Comparison of ENCODE assay signal across 8 mouse cellular contexts in the genomic region with DNA sequence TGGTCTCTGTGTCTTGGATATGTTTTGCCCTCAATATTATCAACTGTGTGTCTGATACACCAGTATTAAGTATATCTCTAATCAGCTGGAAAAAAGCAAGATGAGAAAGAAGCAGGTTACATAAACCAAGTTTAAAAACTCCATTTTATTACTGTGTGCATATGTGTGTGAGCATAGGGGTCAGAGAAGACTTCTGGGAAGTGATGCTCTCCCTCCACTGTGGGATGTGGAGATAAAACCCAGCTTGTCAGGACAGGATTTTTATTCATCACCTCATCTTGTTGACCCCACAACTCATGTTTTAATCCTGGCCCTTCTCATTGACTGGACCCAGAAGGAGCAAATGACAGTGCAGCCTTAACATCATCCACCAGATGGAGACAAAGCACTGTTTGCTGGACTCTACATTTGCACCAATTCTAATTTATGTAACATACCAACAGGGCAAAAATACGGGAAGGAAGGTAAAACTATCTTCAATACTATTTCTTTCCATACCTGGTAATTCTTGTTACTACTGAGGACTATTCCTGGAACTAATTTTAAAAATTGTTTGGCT.
DNase-seq lines count a peak whose midpoint lies in the region; ATAC-seq lines count a peak whose summit lies in the region.

No protein-coding gene starts in this region.

- no peaks in the 10 kb centered on the region for H3K27me3 ChIP-seq in intestine, embryonic 14.5 days (replicated peaks; ENCODE audit: control insufficient read depth, insufficient read depth, low read length)
- H3K27me3 ChIP-seq in intestine, embryonic 16.5 days (replicated peaks; ENCODE audit: control insufficient read depth, insufficient read depth, low read length), result no peaks in the 10 kb centered on the region
- no peaks in the 10 kb centered on the region for H3K27me3 ChIP-seq in hindbrain, embryonic 13.5 days
- no peaks in the 10 kb centered on the region for H3K27me3 ChIP-seq in midbrain, embryonic 16.5 days (ENCODE audit: control insufficient read depth, insufficient read depth, low read depth, low read length)

- WGBS in intestine, embryonic 14.5 days, result 16% methylated on average over 1 of the region's 1 CpGs
- WGBS in intestine, embryonic 16.5 days, result 12% methylated on average over 1 of the region's 1 CpGs
- 14% methylated on average over 1 of the region's 1 CpGs for WGBS in hindbrain, embryonic 13.5 days
- 10% methylated on average over 1 of the region's 1 CpGs for WGBS in midbrain, embryonic 16.5 days

- peak; percentile 74 for DNase-seq in intestine, embryonic 14.5 days (ENCODE audit: low spot score)
- peak; percentile 84 for DNase-seq in adipocyte (ENCODE audit: low spot score)
- DNase-seq in embryo, embryonic 10 days (ENCODE audit: low spot score), result peak; percentile 79
- DNase-seq in left cerebral cortex, adult 11 months (ENCODE audit: low spot score), result peak; percentile 54

- no peak overlapping the region for H3K4me2 ChIP-seq in intestine, embryonic 14.5 days (ENCODE audit: low read length)
- H3K4me2 ChIP-seq in intestine, embryonic 16.5 days (ENCODE audit: low read depth, low read length), result no peak overlapping the region
- no peak overlapping the region for H3K4me2 ChIP-seq in hindbrain, embryonic 13.5 days
- H3K4me2 ChIP-seq in midbrain, embryonic 16.5 days (ENCODE audit: low read length), result no peak overlapping the region

- no peak overlapping the region for H3K4me3 ChIP-seq in intestine, embryonic 14.5 days (ENCODE audit: low read depth, low read length)
- no peak overlapping the region for H3K4me3 ChIP-seq in intestine, embryonic 16.5 days (ENCODE audit: low read length)
- H3K4me3 ChIP-seq in hindbrain, embryonic 13.5 days, result no peak overlapping the region
- no peak overlapping the region for H3K4me3 ChIP-seq in midbrain, embryonic 16.5 days (ENCODE audit: low read depth, low read length)

- H3K9ac ChIP-seq in intestine, embryonic 14.5 days (ENCODE audit: low read length), result no peak overlapping the region
- no peak overlapping the region for H3K9ac ChIP-seq in intestine, embryonic 16.5 days (ENCODE audit: low read depth, low read length)
- H3K9ac ChIP-seq in hindbrain, embryonic 13.5 days, result no peak overlapping the region
- H3K9ac ChIP-seq in midbrain, embryonic 16.5 days (ENCODE audit: low read depth, low read length), result no peak overlapping the region

- ATAC-seq in intestine, embryonic 14.5 days (replicated peaks; ENCODE audit: low FRiP score, low TSS enrichment, low read depth), result no peak
- no peak for ATAC-seq in intestine, embryonic 16.5 days
- peak; percentile 83 for ATAC-seq in hindbrain, embryonic 13.5 days (ENCODE audit: low FRiP score)
- peak; percentile 85 for ATAC-seq in midbrain, embryonic 16.5 days
- no peak for ATAC-seq in erythroid progenitor cell, adult 5-6 weeks (replicated peaks; ENCODE audit: low FRiP score, poor library complexity, severe bottlenecking)

- no peaks in the 10 kb centered on the region for H3K36me3 ChIP-seq in intestine, embryonic 14.5 days (ENCODE audit: control insufficient read depth, insufficient read depth, low read length)
- no peaks in the 10 kb centered on the region for H3K36me3 ChIP-seq in intestine, embryonic 16.5 days (ENCODE audit: control insufficient read depth, insufficient read depth, low read length)
- H3K36me3 ChIP-seq in hindbrain, embryonic 13.5 days, result no peaks in the 10 kb centered on the region
- H3K36me3 ChIP-seq in midbrain, embryonic 16.5 days (ENCODE audit: control insufficient read depth, insufficient read depth, low read length), result no peaks in the 10 kb centered on the region

- H3K9me3 ChIP-seq in intestine, embryonic 14.5 days (ENCODE audit: control insufficient read depth, low read length), result no peaks in the 10 kb centered on the region
- no peaks in the 10 kb centered on the region for H3K9me3 ChIP-seq in intestine, embryonic 16.5 days (ENCODE audit: control insufficient read depth, low read length)
- no peaks in the 10 kb centered on the region for H3K9me3 ChIP-seq in hindbrain, embryonic 13.5 days
- no peaks in the 10 kb centered on the region for H3K9me3 ChIP-seq in midbrain, embryonic 16.5 days (replicated peaks; ENCODE audit: control insufficient read depth, low read length, poor library complexity, severe bottlenecking)

- no peak overlapping the region for H3K27ac ChIP-seq in intestine, embryonic 14.5 days (ENCODE audit: low read depth)
- no peak overlapping the region for H3K27ac ChIP-seq in intestine, embryonic 16.5 days (ENCODE audit: low read length)
- H3K27ac ChIP-seq in hindbrain, embryonic 13.5 days, result no peak overlapping the region
- no peak overlapping the region for H3K27ac ChIP-seq in midbrain, embryonic 16.5 days (ENCODE audit: low read length)

- no peaks in the 10 kb centered on the region for H3K4me1 ChIP-seq in intestine, embryonic 14.5 days (replicated peaks; ENCODE audit: control insufficient read depth, insufficient read depth, low read length)
- no peaks in the 10 kb centered on the region for H3K4me1 ChIP-seq in intestine, embryonic 16.5 days (ENCODE audit: control insufficient read depth, insufficient read depth, low read length)
- no peaks in the 10 kb centered on the region for H3K4me1 ChIP-seq in hindbrain, embryonic 13.5 days (replicated peaks)
- H3K4me1 ChIP-seq in midbrain, embryonic 16.5 days (ENCODE audit: control insufficient read depth, insufficient read depth, low read length), result no peaks in the 10 kb centered on the region

Comparison
In these comparisons a context has a peak if more than half of its experiments do, and no peak if none do; other contexts are left out.
1. ATAC-seq: peak in hindbrain, embryonic 13.5 days (single experiment) and midbrain, embryonic 16.5 days (single experiment); none in intestine, embryonic 14.5 days (single experiment), intestine, embryonic 16.5 days (single experiment) and erythroid progenitor cell, adult 5-6 weeks (single experiment).
2. Peak in every context shown above with its lines, with median percentiles within 50 percentile points of each other: DNase-seq.